Mouse (Mus musculus) heart, postnatal 36 days (tissue): ENCODE results near the gene Ptpn9. TPM values are rescaled to one million over a fixed set of nuclear protein-coding genes. Genes with fewer than 3 reads are reported as not detected.
A peak's percentile ranks its signal among the peaks of the same experiment; 100 is the strongest.
"Not testable (repeated sequence)": the region's sequence is repeated elsewhere in the genome, so short reads cannot be mapped to it uniquely, and the experiment has no call there.

ENCODE experiments used
- DNase-seq, 2 experiments: peaks; one replicate each; pipeline ENCODE4 v3.0.0; 2021 to 2022
- intact Hi-C: fragments of 180-260 bp; cut with DNase I; formaldehyde crosslinking; loops from one replicate; pipeline ENCODE4 v1.15.1; 2025
- total RNA-seq, 2 experiments: library from RNA; stranded (reverse); gene quantifications; 2 replicates each; pipeline ENCODE4 v1.2.3; 2021

The Ptpn9 gene
- total RNA-seq: 1 to 10 TPM; 8.2 to 8.6 TPM

- peak; percentile 89 to 91 for DNase-seq
- intact Hi-C loops: loop anchor here (2.0 to 5.0 kb wide), 3 partner anchors 44 to 78 kb away; partner anchors contain the start of genes Imp3, Sin3a and Snupn
Measured at GRCm38 (mm10) chr9:56994286-56995197, at the start of gene Ptpn9. Gene Ptpn9, plus strand, starts transcription at chr9:56994923.

GRCm38 (mm10) chr9:56947481-56947880, 47.2 kb upstream of the Ptpn9 start:
- peak; percentile 38 to 50 for DNase-seq
- intact Hi-C loops: loop anchor here (5.0 kb wide), 1 partner anchor 90 kb away; no protein-coding TSS in a partner anchor

- intact Hi-C loops: loop anchor here (2.0 to 5.0 kb wide), 2 partner anchors 89 to 182 kb away; partner anchors contain the start of gene Man2c1
- not testable (repeated sequence) for DNase-seq
Measured at GRCm38 (mm10) chr9:56948699-56949098, 46.0 kb upstream of the Ptpn9 start.

GRCm38 (mm10) chr9:56949767-56950166, 45.0 kb upstream of the Ptpn9 start:
- no peak for DNase-seq
- intact Hi-C loops: loop anchor here (1.0 to 5.0 kb wide), 6 partner anchors 11 to 181 kb away; partner anchors contain the start of genes Man2c1, Ptpn9 and Snx33

GRCm38 (mm10) chr9:56950414-56951400, 44.0 kb upstream of the Ptpn9 start, which contains the start of gene Snupn:
Gene Snupn, plus strand, starts transcription at chr9:56950878.
- intact Hi-C loops: loop anchor here (1.0 to 2.0 kb wide), 4 partner anchors 12 to 60 kb away; partner anchors contain the start of genes Ptpn9 and Snx33
- peak; percentile 97 to 98 for DNase-seq

GRCm38 (mm10) chr9:56953562-56953961, 41.2 kb upstream of the Ptpn9 start:
- intact Hi-C loops: no loop called here
- DNase-seq: no peak

GRCm38 (mm10) chr9:56956966-56957675, 37.6 kb upstream of the Ptpn9 start:
- DNase-seq: no peak
- intact Hi-C loops: no loop called here

- intact Hi-C loops: no loop called here
- DNase-seq: no peak
Measured at GRCm38 (mm10) chr9:56958689-56959088, 36.0 kb upstream of the Ptpn9 start.

GRCm38 (mm10) chr9:56961591-56961990, 33.1 kb upstream of the Ptpn9 start:
- intact Hi-C loops: no loop called here
- no peak for DNase-seq

GRCm38 (mm10) chr9:56970158-56970557, 24.6 kb upstream of the Ptpn9 start:
- intact Hi-C loops: no loop called here
- no peak for DNase-seq

- intact Hi-C loops: no loop called here
- DNase-seq: no peak
Measured at GRCm38 (mm10) chr9:56973960-56974524, 20.7 kb upstream of the Ptpn9 start.

GRCm38 (mm10) chr9:56975199-56975598, 19.5 kb upstream of the Ptpn9 start:
- intact Hi-C loops: no loop called here
- DNase-seq: no peak

- no peak for DNase-seq
- intact Hi-C loops: no loop called here
Measured at GRCm38 (mm10) chr9:56980186-56980585, 14.5 kb upstream of the Ptpn9 start.

- intact Hi-C loops: no loop called here
- no peak for DNase-seq
Measured at GRCm38 (mm10) chr9:56981502-56981901, 13.2 kb upstream of the Ptpn9 start.

- intact Hi-C loops: loop anchor here (2.0 to 5.0 kb wide), 4 partner anchors 15 to 77 kb away; partner anchors contain the start of genes Imp3, Sin3a and Snupn
- peak; percentile 62 to 76 for DNase-seq
Measured at GRCm38 (mm10) chr9:56995198-56996027, 690 bp downstream of the Ptpn9 start.

GRCm38 (mm10) chr9:56996028-56996346, 1.3 kb downstream of the Ptpn9 start:
- intact Hi-C loops: loop anchor here (2.0 to 5.0 kb wide), 3 partner anchors 15 to 76 kb away; partner anchors contain the start of genes Imp3 and Sin3a

GRCm38 (mm10) chr9:56997206-56997605, 2.5 kb downstream of the Ptpn9 start:
- not testable (repeated sequence) for DNase-seq
- intact Hi-C loops: loop anchor here (2.0 to 5.0 kb wide), 3 partner anchors 14 to 75 kb away; partner anchors contain the start of genes Imp3 and Sin3a

More at GRCm38 (mm10) chr9:56996028-56996346, 1.3 kb downstream of the Ptpn9 start:
- DNase-seq: peak; percentile 12 to 35

GRCm38 (mm10) chr9:57003011-57003410, 8.3 kb downstream of the Ptpn9 start:
- intact Hi-C loops: no loop called here
- DNase-seq: no peak
